Comparison of ENCODE assay signal across 16 mouse cellular contexts in the genomic region with DNA sequence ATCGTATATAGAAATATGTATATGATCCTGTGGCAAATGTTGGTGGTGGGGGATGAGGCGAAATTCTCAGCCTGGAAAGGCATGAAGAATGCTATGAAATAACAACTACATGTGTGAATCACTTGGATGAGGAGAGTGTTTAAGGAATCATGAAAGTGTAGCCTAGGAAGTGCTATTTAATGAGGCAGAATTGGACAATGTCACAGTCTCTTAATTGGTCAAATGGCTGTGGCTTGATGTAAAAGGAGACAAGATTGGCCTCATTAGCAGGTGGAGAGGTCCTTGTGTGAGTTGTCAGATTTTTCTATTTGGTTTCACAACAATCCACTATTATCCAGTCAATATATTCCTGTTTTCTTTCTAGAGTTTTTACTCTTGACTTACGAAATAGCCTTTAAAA.
"Had no signal": no experiment of that assay in that cellular context is flagged by ENCODE, and none has a peak within 500 bp of the region (broad histone marks: within the 10 kb centered on the region; RNA-seq: fewer than 3 reads in every experiment).

No protein-coding gene starts in this region.

- H3K9me3 ChIP-seq: lung, embryonic 15.5 days; megakaryocyte, embryonic 14.5 days; midbrain, embryonic 13.5 days; midbrain, embryonic 15.5 days; neural tube, embryonic 12.5 days had no signal

- H3K9ac ChIP-seq: liver, postnatal 0 days; lung, embryonic 15.5 days; midbrain, embryonic 13.5 days; midbrain, embryonic 15.5 days; neural tube, embryonic 12.5 days had no signal

- H3K27ac ChIP-seq: lung, embryonic 15.5 days; macrophage; midbrain, embryonic 13.5 days; midbrain, embryonic 15.5 days; neural tube, embryonic 12.5 days had no signal

- H3K27me3 ChIP-seq: lung, embryonic 15.5 days; megakaryocyte, embryonic 14.5 days; midbrain, embryonic 13.5 days; midbrain, embryonic 15.5 days; neural tube, embryonic 12.5 days had no signal

- H3K4me1 ChIP-seq: lung, embryonic 15.5 days; megakaryocyte, embryonic 14.5 days; midbrain, embryonic 13.5 days; midbrain, embryonic 15.5 days; neural tube, embryonic 12.5 days had no signal

- ATAC-seq: liver, postnatal 0 days; lung, postnatal 0 days; midbrain, embryonic 13.5 days; midbrain, embryonic 15.5 days had no signal

- DNase-seq: liver, postnatal 0 days; lung, adult 2 months; lung, postnatal 14 days; lung, postnatal 36 days; right cerebral cortex, postnatal 14 days; thymus, adult 18-20 months; thymus, postnatal 14 days; thymus, postnatal 36 days had no signal

- H3K36me3 ChIP-seq: lung, embryonic 15.5 days had no signal

- H3K4me3 ChIP-seq: lung, embryonic 15.5 days; megakaryocyte, embryonic 14.5 days; midbrain, embryonic 13.5 days; midbrain, embryonic 15.5 days; neural tube, embryonic 12.5 days had no signal

- H3K4me2 ChIP-seq: lung, embryonic 15.5 days; midbrain, embryonic 11.5 days; midbrain, embryonic 13.5 days; midbrain, embryonic 15.5 days; neural tube, embryonic 12.5 days had no signal
